Mouse (Mus musculus) limb, embryonic 10.5 days (tissue): ENCODE measurements around the gene Trappc13. TPM values are rescaled to one million over a fixed set of nuclear protein-coding genes. Genes with fewer than 3 reads are reported as not detected.
"Not testable (repeated sequence)": the region's sequence is repeated elsewhere in the genome, so short reads cannot be mapped to it uniquely, and the experiment has no call there.

Experiments
- DNase-seq: peaks from one replicate; pipeline ENCODE4 v3.0.0-alpha.2; 2017; ENCODE audit warnings: low spot score
- H3K27ac ChIP-seq: fragments of 300-500 bp; sonication (generic); 2 replicates; pipeline ENCODE4 v1.5.1; 2016; ENCODE audit warnings: mild to moderate bottlenecking
- H3K27me3 ChIP-seq: fragments of 300-500 bp; sonication (generic); 2 replicates; pipeline ENCODE4 v1.6.1; 2016; ENCODE audit warnings: low read depth, mild to moderate bottlenecking; ENCODE audit not compliant: poor library complexity, severe bottlenecking
- H3K36me3 ChIP-seq: fragments of 300-500 bp; sonication (generic); 2 replicates; pipeline ENCODE4 v1.6.1; 2016; ENCODE audit warnings: mild to moderate bottlenecking, moderate library complexity
- H3K4me1 ChIP-seq: fragments of 300-500 bp; sonication (generic); 2 replicates; pipeline ENCODE4 v1.6.1; 2016
- H3K4me3 ChIP-seq: fragments of 300-500 bp; sonication (generic); 2 replicates; pipeline ENCODE4 v1.5.1; 2016; ENCODE audit warnings: mild to moderate bottlenecking, moderate library complexity
- H3K9me3 ChIP-seq: fragments of 300-500 bp; sonication (generic); replicated peaks from 2 replicates; pipeline ENCODE4 v1.6.1; 2016; ENCODE audit warnings: mild to moderate bottlenecking
- WGBS: fragments of 180-500 bp; shearing (Covaris S2); methylation state at CpG from one replicate; pipeline ENCODE4 v1.1.7; 2016; 5-methylcytosine and 5-hydroxymethylcytosine counted together
- polyA plus RNA-seq: library from polyadenylated mRNA; unstranded; fragments of >200 nt; fragmentation: Nextera tagmentation; extraction: Ambion mirVana; gene quantifications from 2 replicates; pipeline ENCODE4 v1.2.1, GENCODE M21; 2016

Gene Trappc13
- 70.3 and 71.1 TPM in 2 replicates for polyA plus RNA-seq

- peaks cover 40% of the 10 kb centered on the region for H3K36me3 ChIP-seq
- DNase-seq: peak; percentile 85
- no peaks in the 10 kb centered on the region for H3K9me3 ChIP-seq
- peak within 1 kb of the TSS; percentile 64 for H3K4me3 ChIP-seq
- H3K27ac ChIP-seq: peak within 1 kb of the TSS; percentile 88
- under 1% methylated on average over 32 of the region's 32 CpGs for WGBS
- peaks cover 15% of the 10 kb centered on the region for H3K4me1 ChIP-seq
- no peaks in the 10 kb centered on the region for H3K27me3 ChIP-seq
Measured at GRCm38 (mm10) chr13:104177796-104178649, at the start of gene Trappc13. TSS of gene Trappc13 (minus strand) at chr13:104178469.

DNA sequence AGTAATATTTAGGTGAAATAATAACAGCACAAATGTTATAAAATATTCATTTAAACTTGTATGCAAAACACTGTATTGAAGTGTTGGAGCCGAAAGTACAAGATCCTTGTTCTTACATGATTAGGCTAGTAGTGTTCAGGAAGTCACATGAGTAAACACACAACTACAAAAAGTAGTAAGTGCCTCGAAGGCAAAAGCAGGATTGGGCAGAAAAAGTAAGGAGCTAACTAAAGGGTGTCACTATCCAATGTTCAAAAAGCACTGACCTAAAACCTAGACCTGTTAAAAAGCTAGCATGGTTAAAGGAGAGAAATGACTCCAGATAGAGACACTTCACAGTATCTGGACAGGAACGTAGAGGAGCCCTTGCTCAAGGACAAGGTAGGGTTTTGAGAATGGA is 49.2 kb upstream of the Trappc13 start:
- WGBS: 79% methylated on average over 3 of the region's 3 CpGs
- H3K9me3 ChIP-seq: no peaks in the 10 kb centered on the region
- H3K4me3 ChIP-seq: peak overlapping the region; percentile 84
- H3K36me3 ChIP-seq: peaks cover 34% of the 10 kb centered on the region
- DNase-seq: no peak
- H3K4me1 ChIP-seq: peaks cover 16% of the 10 kb centered on the region
- no peak overlapping the region; the same call in 1 of the 2 replicates for H3K27ac ChIP-seq
- H3K27me3 ChIP-seq: no peaks in the 10 kb centered on the region

DNA sequence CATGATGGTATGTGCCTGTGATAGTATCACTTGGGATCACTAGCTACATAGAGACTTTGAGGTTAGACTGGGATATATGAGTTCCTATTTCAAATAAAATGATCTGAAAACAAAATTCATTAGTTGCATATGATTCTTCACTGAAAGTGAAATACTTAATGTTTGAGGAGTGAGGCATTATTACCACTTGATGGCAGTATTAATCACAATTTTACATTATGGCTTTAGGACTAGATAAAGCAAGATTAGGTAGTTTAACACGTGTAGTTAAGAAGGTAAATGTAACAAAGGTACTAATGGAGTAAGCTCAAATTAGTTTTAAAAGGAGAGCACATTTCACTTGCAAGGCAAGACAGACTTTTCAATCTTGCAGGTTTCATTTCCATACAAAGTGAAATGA is 26.0 kb upstream of the Trappc13 start:
- Histone ChIP-seq H3K9me3 (no peaks in the 10 kb centered on the region), H3K4me1 (no peaks in the 10 kb centered on the region), H3K27ac (no peak overlapping the region), H3K36me3 (peaks cover 68% of the 10 kb centered on the region), H3K27me3 (no peaks in the 10 kb centered on the region), H3K4me3 (no peak overlapping the region)
- WGBS: 81% methylated on average over 1 of the region's 1 CpGs
- DNase-seq: no peak

DNA sequence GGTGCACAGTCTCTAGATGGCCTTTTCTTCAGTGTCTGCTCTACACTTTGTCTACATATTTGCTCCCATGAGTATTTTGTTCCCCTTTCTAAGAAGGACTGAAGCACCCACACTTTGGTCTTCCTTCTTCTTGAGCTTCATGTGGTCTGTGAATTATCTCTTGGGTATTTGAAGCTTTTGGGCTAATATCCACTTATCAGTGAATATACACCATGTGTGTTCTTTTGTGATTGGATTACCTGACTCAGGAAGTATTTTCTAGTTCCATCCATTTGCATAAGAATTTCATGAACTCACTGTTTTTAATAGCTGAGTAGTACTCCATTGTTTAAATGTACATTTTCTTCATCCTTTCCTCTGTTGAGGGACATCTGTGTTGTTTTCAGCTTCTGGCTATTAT is 17.6 kb upstream of the Trappc13 start:
- not testable (repeated sequence) for H3K4me1 ChIP-seq, H3K4me3 ChIP-seq, H3K9me3 ChIP-seq, H3K27me3 ChIP-seq, H3K27ac ChIP-seq, DNase-seq
- peaks cover 73% of the 10 kb centered on the region for H3K36me3 ChIP-seq

DNA sequence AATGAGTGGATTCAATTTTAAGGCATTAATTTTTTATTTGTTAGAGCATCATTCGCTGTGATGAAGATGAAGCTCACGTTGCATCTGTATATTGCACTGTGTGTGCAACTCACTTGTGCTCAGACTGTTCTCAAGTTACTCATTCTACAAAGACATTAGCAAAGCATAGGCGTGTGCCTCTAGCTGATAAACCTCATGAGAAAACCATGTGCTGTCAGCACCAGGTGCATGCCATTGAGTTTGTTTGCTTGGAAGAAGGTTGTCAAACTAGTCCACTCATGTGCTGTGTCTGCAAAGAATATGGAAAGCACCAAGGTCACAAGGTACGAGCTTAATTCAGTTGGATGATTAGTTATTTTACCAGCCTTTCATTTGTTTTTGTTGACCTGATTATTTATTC is 9.1 kb upstream of the Trappc13 start:
- H3K36me3 ChIP-seq: peaks cover 79% of the 10 kb centered on the region
- H3K4me3 ChIP-seq: no peak overlapping the region
- H3K27ac ChIP-seq: no peak overlapping the region
- no peaks in the 10 kb centered on the region for H3K4me1 ChIP-seq
- no peak for DNase-seq
- 92% methylated on average over 4 of the region's 4 CpGs for WGBS
- H3K27me3 ChIP-seq: no peaks in the 10 kb centered on the region
- no peaks in the 10 kb centered on the region for H3K9me3 ChIP-seq

DNA sequence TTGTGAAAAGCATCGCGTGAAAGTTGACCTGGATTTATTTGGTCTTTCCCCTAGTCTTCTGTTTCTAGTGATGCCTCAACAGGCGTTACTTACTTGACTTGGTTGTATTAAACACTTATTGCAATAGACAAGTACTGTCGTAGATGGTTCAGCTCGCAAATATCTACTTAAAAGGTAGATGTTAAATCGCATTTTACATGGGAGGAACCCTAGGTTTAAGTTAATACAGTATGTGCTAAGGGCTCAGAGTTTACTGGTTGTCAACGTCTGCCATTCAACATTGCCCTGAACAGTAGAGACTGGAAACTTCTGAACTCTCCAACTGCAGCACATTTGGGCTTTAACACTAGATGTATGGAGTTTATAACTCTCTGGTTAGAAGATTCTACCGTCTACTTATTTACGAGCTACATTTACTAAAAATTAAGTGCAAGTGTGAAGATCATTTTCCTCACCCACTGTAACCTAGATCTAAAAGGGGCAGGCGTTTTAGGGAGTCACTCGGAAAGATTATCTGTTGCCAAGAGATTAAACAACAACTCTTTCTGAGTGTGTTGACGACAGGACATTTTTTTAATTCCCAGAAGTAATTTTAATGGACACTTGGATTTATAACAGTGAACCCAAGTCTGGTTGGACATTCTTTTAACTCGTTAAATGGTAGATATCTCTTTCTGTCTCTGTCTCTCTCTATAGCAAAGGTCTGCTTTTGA is 1.1 kb upstream of the Trappc13 start:
- WGBS: 25% methylated on average over 13 of the region's 13 CpGs
- peak overlapping the region; percentile 88 for H3K27ac ChIP-seq

DNA sequence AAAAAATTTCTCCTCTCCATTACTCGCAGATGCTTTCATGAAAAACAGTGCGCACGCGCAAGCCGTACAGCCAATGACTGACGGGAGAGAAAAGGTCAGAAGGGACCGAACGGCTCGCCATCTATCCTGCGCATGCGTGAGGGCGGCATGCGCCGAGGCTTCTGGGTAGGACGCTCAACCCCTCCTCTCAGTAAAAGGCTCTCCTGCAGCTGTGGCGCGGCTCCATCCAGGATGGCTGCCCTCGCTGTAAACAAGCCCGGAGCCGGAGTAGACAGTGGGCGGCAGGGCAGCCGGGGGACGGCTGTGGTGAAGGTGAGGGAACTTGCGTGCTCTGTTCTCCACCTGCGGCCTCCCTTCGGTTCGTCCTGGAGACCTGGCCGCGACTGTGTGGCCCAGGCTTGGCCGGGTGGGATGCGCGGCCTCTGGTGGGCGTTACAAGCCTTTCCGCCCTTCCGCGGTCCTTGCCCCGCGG is 417 bp upstream of the Trappc13 start, which contains the start of gene Trim23:
TSS of gene Trim23 (plus strand) at position 148 of the 472 bp plus-strand sequence.
- DNase-seq: peak; percentile 96
- H3K4me1 ChIP-seq: peaks cover 15% of the 10 kb centered on the region
- no peaks in the 10 kb centered on the region for H3K9me3 ChIP-seq
- H3K36me3 ChIP-seq: peaks cover 47% of the 10 kb centered on the region
- peak within 1 kb of the TSS; percentile 64 for H3K4me3 ChIP-seq
- WGBS: under 1% methylated on average over 38 of the region's 38 CpGs
- H3K27me3 ChIP-seq: no peaks in the 10 kb centered on the region
- peak within 1 kb of the TSS; percentile 88 for H3K27ac ChIP-seq

More for the DNA sequence above, 1.1 kb upstream of the Trappc13 start:
- DNase-seq: no peak
- Histone ChIP-seq H3K4me3 (peak overlapping the region; percentile 64), H3K4me1 (peaks cover 15% of the 10 kb centered on the region), H3K36me3 (peaks cover 50% of the 10 kb centered on the region), H3K27me3 (no peaks in the 10 kb centered on the region), H3K9me3 (no peaks in the 10 kb centered on the region)

DNA sequence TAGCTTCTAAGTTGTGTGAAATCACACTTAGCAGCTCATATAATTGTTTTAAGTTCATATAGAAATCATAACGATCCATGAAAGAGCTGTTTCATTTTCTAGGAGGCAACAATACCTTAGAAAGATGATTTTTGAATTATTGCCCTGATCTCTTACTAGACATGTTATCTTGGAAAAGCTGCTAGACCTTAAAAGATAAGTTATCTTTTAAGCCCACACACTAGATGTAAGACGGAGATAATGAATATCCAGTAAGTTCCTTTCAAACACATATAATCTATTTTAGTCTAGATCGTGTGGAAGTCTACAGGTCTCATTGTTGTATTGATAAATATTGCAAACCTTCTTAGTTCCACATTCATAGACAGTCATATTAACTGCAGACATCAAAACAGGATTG is 1.4 kb downstream of the Trappc13 start:
- Histone ChIP-seq H3K4me1 (peaks cover 15% of the 10 kb centered on the region), H3K9me3 (no peaks in the 10 kb centered on the region), H3K36me3 (peaks cover 31% of the 10 kb centered on the region), H3K27ac (no peak overlapping the region), H3K4me3 (peak overlapping the region; percentile 64), H3K27me3 (no peaks in the 10 kb centered on the region)
- WGBS: 84% methylated on average over 3 of the region's 3 CpGs
- DNase-seq: no peak

DNA sequence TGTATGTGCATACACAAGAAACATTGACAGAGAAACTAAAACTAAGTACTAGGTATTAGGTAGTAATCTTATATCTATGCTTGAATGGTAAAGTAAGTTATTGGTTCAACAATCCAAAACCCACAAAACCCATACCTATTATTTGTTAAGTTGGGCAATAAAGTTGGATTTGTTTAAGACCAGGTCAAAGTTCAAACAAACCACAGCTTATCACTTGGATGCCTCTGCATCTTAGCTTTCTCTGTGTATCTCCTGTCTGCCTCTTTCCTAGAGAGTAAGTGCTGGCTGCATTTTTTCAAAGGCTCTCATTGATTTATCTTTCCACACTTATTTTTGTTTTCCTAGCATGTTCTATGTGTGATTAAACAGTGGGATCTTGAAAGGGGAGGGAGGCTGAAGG is 5.8 kb downstream of the Trappc13 start:
- no peak overlapping the region for H3K4me3 ChIP-seq
- peaks cover 9% of the 10 kb centered on the region for H3K4me1 ChIP-seq
- H3K9me3 ChIP-seq: no peaks in the 10 kb centered on the region
- no peak overlapping the region for H3K27ac ChIP-seq
- no peaks in the 10 kb centered on the region for H3K27me3 ChIP-seq
- H3K36me3 ChIP-seq: peaks cover 42% of the 10 kb centered on the region
- DNase-seq: no peak

GRCm38 (mm10) chr13:104171711-104172110 is 6.6 kb downstream of the Trappc13 start:
- H3K4me1 ChIP-seq: peaks cover 3% of the 10 kb centered on the region
- H3K9me3 ChIP-seq: no peaks in the 10 kb centered on the region
- WGBS: 94% methylated on average over 5 of the region's 5 CpGs
- no peak for DNase-seq
- H3K4me3 ChIP-seq: no peak overlapping the region
- peaks cover 50% of the 10 kb centered on the region for H3K36me3 ChIP-seq
- H3K27me3 ChIP-seq: no peaks in the 10 kb centered on the region
- H3K27ac ChIP-seq: no peak overlapping the region

GRCm38 (mm10) chr13:104155686-104156085 is 22.6 kb downstream of the Trappc13 start:
- WGBS: 91% methylated on average over 1 of the region's 1 CpGs
- H3K4me3 ChIP-seq: no peak overlapping the region
- H3K4me1 ChIP-seq: no peaks in the 10 kb centered on the region
- DNase-seq: no peak
- H3K9me3 ChIP-seq: no peaks in the 10 kb centered on the region
- H3K27me3 ChIP-seq: no peaks in the 10 kb centered on the region
- no peak overlapping the region for H3K27ac ChIP-seq
- peaks cover 67% of the 10 kb centered on the region for H3K36me3 ChIP-seq

DNA sequence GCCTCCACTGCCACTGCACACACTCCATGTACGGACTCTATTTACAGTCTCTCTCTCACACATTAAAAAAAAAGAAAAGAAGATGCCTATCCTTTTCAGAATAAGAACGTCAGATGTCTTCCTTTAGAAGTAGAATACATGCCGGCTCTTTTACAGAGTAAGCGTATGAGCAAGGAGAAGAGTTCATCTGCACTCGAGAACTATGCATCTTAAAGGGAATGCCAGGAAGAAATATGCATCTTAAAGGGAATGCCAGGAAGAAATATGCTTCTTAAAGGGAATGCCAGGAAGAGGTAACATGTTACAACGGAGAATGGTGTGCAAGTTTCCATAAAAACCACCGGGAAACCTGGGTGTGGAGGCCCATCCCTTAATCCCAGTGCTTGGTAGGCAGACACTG is 23.2 kb downstream of the Trappc13 start:
- Histone ChIP-seq H3K36me3 (peaks cover 66% of the 10 kb centered on the region), H3K4me3 (no peak overlapping the region), H3K4me1 (no peaks in the 10 kb centered on the region), H3K9me3 (no peaks in the 10 kb centered on the region), H3K27me3 (no peaks in the 10 kb centered on the region), H3K27ac (no peak overlapping the region)
- WGBS: 94% methylated on average over 7 of the region's 7 CpGs
- no peak for DNase-seq

GRCm38 (mm10) chr13:104154180-104154579 is 24.1 kb downstream of the Trappc13 start:
- no peak for DNase-seq
- Histone ChIP-seq H3K9me3 (no peaks in the 10 kb centered on the region), H3K4me1 (no peaks in the 10 kb centered on the region), H3K36me3 (peaks cover 66% of the 10 kb centered on the region), H3K27me3 (no peaks in the 10 kb centered on the region), H3K27ac (no peak overlapping the region), H3K4me3 (no peak overlapping the region)
- 93% methylated on average over 5 of the region's 5 CpGs for WGBS
